Mouse (Mus musculus) gastrocnemius, postnatal 36 days (tissue): ENCODE results near the gene Klk8. TPM values are rescaled to one million over a fixed set of nuclear protein-coding genes. Genes with fewer than 3 reads are reported as not detected.

Experiments used
- DNase-seq, 2 experiments: peaks; one replicate each; pipeline ENCODE4 v3.0.0; 2022
- intact Hi-C: fragments of 180-260 bp; cut with DNase I; formaldehyde crosslinking; loops from one replicate; pipeline ENCODE4 v1.15.1; 2025
- total RNA-seq, 2 experiments: library from RNA; stranded (reverse); gene quantifications; 2 replicates each; pipeline ENCODE4 v1.2.3; 2021

The Klk8 gene
- total RNA-seq, 2 experiments from 2014 or later = 1.5 to 1.9 TPM

DNA sequence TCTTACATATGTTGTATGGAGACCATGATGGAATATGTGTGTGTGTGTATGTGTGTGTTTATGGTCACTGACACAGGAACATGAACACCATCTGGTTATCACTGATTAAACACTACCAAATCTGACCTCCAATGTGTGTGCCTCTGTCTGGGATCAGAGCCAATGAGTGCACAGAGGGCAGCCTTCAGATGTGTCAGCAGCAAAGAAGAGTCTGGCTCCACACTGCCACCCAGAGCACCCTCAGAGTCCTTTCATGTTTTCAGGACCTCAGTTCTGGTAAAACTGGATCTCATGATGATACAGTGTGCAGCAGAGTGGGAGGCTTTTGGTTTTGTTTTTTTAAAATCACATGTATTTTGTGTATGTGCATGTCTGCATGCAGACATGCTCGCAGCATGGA, 12.1 kb upstream of the Klk8 start:
- intact Hi-C loops = no loop called here
- DNase-seq = no peak

DNA sequence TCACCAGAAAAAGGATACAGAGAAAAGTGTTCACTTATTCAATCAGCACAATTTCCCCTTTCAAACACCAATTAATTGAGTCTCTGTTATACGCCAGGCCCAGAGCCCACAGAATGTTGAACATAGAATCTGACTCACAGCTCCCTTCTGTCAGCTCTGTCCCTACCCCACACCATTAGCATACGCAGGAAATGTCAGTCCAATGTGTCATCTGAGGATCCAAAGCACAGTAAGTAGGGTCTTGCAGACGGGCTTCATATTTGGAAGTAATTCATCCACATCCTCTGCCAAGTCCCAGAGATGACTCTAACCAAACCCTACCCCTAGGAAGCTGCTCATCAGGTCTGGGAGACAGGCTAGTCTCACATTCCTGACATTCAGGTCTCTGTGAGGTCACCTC, 9.3 kb upstream of the Klk8 start:
- intact Hi-C loops = no loop called here
- DNase-seq = no peak

GRCm38 (mm10) chr7:43789295-43789694, 8.1 kb upstream of the Klk8 start:
- DNase-seq = no peak
- intact Hi-C loops = no loop called here

DNA sequence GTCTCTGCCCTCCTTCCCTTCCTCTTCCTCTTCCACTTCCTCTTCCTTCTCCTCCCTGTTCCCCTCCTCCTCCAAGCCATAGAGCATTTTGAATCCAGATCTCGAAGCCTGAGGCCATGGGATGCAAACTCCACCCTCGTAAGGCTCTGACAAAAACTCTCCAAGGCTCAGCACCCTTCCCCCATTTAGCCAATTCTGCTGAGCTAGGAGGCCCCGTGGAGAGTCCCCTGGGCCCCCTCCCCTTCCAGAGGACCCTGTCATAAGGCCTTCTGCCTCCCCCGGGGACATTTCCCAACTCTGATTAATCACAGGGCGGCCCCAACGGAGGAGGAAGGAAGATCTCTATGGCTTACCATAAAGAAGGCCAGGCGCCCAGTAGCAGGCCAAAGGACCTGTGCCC, 5.8 kb upstream of the Klk8 start, which contains the start of gene Klk9:
Gene Klk9 (plus strand): TSS at position 301 of the 400 bp plus-strand sequence.
- DNase-seq = no peak
- intact Hi-C loops = no loop called here

- intact Hi-C loops = no loop called here
- no peak for DNase-seq
Measured at GRCm38 (mm10) chr7:43796355-43796754, 1.0 kb upstream of the Klk8 start.

GRCm38 (mm10) chr7:43797844-43798462, 576 bp downstream of the Klk8 start:
- intact Hi-C loops = no loop called here
- DNase-seq = no peak

GRCm38 (mm10) chr7:43799876-43800275, 2.5 kb downstream of the Klk8 start:
- no peak for DNase-seq
- intact Hi-C loops = no loop called here

- intact Hi-C loops = no loop called here
- no peak for DNase-seq
Measured at GRCm38 (mm10) chr7:43810994-43811393, 13.6 kb downstream of the Klk8 start, which contains the start of gene Klk7. TSS of gene Klk7 (plus strand) at chr7:43811294.

DNA sequence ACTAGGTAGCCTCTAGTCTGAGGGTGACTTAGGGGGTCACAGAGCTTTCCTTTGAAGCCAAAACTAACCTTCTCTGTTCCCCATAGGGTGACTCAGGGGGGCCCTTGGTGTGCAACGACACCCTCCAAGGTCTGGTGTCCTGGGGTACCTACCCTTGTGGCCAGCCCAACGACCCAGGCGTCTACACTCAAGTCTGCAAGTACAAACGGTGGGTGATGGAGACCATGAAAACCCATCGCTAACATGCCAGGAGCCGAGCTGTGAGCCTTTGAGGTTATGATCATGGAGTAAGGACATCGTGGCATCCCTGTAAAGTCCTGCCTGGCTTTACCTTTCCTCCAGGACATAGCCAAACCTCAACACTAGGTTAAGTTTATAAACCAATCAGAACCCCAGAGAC, 17.8 kb downstream of the Klk8 start:
- no peak for DNase-seq
- intact Hi-C loops = no loop called here

DNA sequence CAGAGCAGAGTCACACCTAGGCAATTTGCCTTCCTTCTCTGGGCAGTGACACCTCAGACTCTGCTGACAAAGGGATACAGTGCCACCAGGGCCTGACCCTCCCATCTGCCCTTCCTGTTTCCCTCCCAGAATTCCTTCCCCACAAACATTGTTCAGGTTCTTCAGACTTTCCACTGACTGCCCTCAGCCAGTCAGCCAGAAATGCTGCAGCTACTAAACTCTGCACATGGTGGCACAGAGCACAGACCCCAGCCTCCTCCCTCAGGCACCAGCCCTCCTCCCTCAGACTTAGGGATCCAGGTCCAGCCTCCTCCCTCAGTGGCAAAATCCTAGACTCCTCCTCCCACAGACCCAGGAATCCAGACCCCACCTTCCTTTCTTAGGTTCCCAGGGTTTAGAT, 19.4 kb downstream of the Klk8 start:
- intact Hi-C loops = no loop called here
- DNase-seq = no peak

DNA sequence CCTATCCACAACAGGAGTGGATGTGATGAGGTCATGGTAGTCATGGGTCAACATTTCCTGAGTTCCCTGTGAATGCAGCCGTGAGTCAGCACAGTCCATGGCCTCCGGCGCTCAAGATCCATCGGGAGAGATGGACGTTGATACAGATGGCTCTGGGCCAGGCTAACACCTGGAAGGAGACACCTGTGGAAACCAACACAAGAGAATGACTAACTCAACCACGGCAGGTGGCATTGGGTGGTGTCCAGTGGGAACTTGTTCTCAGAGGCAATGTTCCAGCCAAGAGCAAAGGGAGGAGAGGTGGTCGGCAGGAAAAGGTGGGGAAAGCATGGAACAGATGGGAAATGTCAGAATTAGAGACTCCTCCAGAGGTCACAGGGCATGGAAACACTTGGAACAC, 24.2 kb downstream of the Klk8 start:
- intact Hi-C loops = no loop called here

GRCm38 (mm10) chr7:43824199-43824598, 26.8 kb downstream of the Klk8 start, which contains the start of gene Klk6:
TSS of gene Klk6 (plus strand) at chr7:43824499.
- intact Hi-C loops = no loop called here
- no peak for DNase-seq

More for the DNA sequence above, 24.2 kb downstream of the Klk8 start:
- DNase-seq = no peak

- DNase-seq = no peak
- intact Hi-C loops = no loop called here
Measured at GRCm38 (mm10) chr7:43826056-43826455, 28.7 kb downstream of the Klk8 start.

- DNase-seq = no peak
- intact Hi-C loops = no loop called here
Measured at GRCm38 (mm10) chr7:43827706-43828105, 30.3 kb downstream of the Klk8 start.

DNA sequence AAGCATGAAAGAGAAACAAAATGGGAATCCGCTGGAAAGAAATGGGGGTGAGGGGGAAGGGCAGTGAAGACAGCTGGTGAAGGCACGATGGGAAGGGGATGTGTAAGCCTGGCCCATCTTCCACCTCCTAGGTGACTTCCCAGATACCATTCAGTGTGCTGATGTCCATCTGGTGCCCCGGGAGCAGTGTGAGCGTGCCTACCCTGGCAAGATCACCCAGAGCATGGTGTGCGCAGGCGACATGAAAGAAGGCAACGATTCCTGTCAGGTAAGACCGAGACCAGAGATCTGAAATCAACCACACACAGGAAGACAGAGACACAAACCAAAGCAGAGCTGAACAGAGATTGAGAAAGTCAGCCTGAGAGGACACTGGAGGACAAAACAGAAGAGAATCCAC, 31.6 kb downstream of the Klk8 start:
- no peak for DNase-seq
- intact Hi-C loops = no loop called here

DNA sequence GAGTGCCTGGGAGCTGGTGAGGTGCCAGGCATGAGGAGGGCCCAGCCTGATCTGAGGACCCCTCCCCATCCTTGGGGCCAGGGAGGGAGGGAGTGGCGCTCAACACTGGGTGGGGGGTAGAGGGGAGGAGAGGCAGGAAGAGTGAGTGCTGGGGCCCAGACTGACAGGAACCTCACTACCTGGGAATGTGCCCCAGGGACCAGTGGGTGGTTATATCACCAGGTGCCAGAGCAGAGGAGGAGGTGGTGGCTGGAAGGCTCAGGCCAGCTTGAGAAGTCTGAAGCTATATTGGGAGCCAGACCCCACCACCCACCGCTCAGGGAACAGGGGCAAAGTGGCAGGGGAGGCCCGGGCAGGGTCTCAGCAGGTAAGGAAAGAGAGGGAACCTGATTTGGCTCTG, 44.3 kb downstream of the Klk8 start, which contains the start of gene Klk5:
Gene Klk5 (plus strand): TSS at position 271 of the 400 bp plus-strand sequence.
- intact Hi-C loops = no loop called here
- DNase-seq = no peak

DNA sequence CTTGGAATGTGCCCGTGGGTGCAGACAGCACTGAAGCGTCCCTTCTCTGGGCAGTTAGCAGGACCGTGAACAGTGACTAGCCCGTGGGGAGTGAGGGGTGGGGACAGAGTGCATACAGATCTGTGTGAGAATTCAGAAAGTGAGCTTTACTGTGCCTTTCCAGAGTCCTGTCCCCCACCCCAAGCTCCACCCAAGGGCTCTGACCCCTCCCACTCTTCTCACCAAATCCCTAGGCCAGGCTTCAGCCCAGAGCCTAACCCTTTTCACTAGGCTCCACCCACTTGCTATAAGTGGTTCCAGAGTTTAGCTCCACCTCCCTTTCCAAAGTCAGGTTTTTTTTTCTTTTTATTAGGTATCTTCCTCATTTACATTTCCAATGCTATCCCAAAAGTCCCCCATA, 46.4 kb downstream of the Klk8 start:
- intact Hi-C loops = no loop called here
- no peak for DNase-seq

- no peak for DNase-seq
- intact Hi-C loops = no loop called here
Measured at GRCm38 (mm10) chr7:43851616-43852015, 54.2 kb downstream of the Klk8 start.

Other genes with a start within 250 kb of the Klk8 start
- gene Zfp658, start 235.3 kb upstream of the Klk8 start, total RNA-seq = under 1 TPM; 0.26 to 0.52 TPM
- 1 to 10 TPM; 3.0 to 4.4 TPM for gene Zfp719, start 218.0 kb upstream of the Klk8 start, total RNA-seq
- not detected for gene Zfp819, start 190.4 kb upstream of the Klk8 start, total RNA-seq
- not detected for gene Ceacam18, start 162.9 kb upstream of the Klk8 start, total RNA-seq
- under 1 TPM; 0.13 to 0.89 TPM for gene Siglece, start 137.4 kb upstream of the Klk8 start, total RNA-seq
- 1 to 10 TPM; 2.3 TPM for gene Ctu1, start 125.6 kb upstream of the Klk8 start, total RNA-seq
- not detected for gene Klk14, start 107.2 kb upstream of the Klk8 start, total RNA-seq
- not detected for gene Klk13, start 85.0 kb upstream of the Klk8 start, total RNA-seq
- not detected for gene Klk12, start 28.7 kb upstream of the Klk8 start, total RNA-seq
- under 1 TPM in 1 of 2 experiments, not detected in 1; 0.20 TPM for gene Klk11, start 23.0 kb upstream of the Klk8 start, total RNA-seq
- gene Klk10, start 16.5 kb upstream of the Klk8 start, total RNA-seq = not detected
- gene Klk9, start 5.7 kb upstream of the Klk8 start, total RNA-seq = not detected
- gene Klk7, start 13.7 kb downstream of the Klk8 start, total RNA-seq = not detected
- gene Klk6, start 26.9 kb downstream of the Klk8 start, total RNA-seq = not detected
- not detected for gene Klk5, start 44.4 kb downstream of the Klk8 start, total RNA-seq
- not detected for gene Klk4, start 83.6 kb downstream of the Klk8 start, total RNA-seq
- not detected for gene Klk15, start 136.2 kb downstream of the Klk8 start, total RNA-seq
- gene Klk1b8, start 153.1 kb downstream of the Klk8 start, total RNA-seq = not detected
- gene Klk1b1, start 169.2 kb downstream of the Klk8 start, total RNA-seq = not detected
- not detected for gene Klk1b9, start 178.5 kb downstream of the Klk8 start, total RNA-seq
- not detected for gene Klk1b11, start 198.3 kb downstream of the Klk8 start, total RNA-seq
- under 1 TPM; 0.43 to 0.49 TPM for gene Klk1b26, start 214.6 kb downstream of the Klk8 start, total RNA-seq